Mouse (Mus musculus): ENCODE measurements around the gene Spint1. TPM values are rescaled to one million over a fixed set of nuclear protein-coding genes. Genes with fewer than 3 reads are reported as not detected.

Spint1 gene
- total and polyA plus RNA-seq, 3 experiments = not detected

- H3K79me2 ChIP-seq (replicated peaks; ENCODE audit: control insufficient read depth, extremely low read depth, insufficient read depth, poor library complexity, severe bottlenecking) = peaks cover 6% of the 10 kb centered on the region; the same call in 1 of the 2 replicates
- peak overlapping the region; percentile 95; the same call in 1 of the 2 replicates for H3K4me2 ChIP-seq (ENCODE audit: insufficient read depth, low read depth, poor library complexity, severe bottlenecking)
- peaks cover 26 to 47% of the 10 kb centered on the region in 2 experiments for H3K36me3 ChIP-seq (replicated peaks in 1 of 2; ENCODE audit: control insufficient read depth in 1 of 2, insufficient read depth in 1 of 2, low read length in 1 of 2)
- DNase-seq (ENCODE audit: extremely low read depth) = peak; percentile 51
- H3K27ac ChIP-seq (ENCODE audit: insufficient read depth, low read depth) = no peak overlapping the region
- no peaks in the 10 kb centered on the region for H3K27me3 ChIP-seq (replicated peaks)
- H3K4me1 ChIP-seq (ENCODE audit: control insufficient read depth in 1 of 2, insufficient read depth in 2 of 2) = peaks cover 0 to 17% of the 10 kb centered on the region in 2 experiments; a peak in 2 of 4 replicates
- peak overlapping the region; percentile 74 for H3K9ac ChIP-seq (ENCODE audit: insufficient read depth, low read depth)
- no peak for TF ChIP-seq MEF2A (IDR thresholded peaks at IDR 0.05; ENCODE audit: borderline replicate concordance, low read depth, low read length)
- TF ChIP-seq MYC (IDR thresholded peaks at IDR 0.05; ENCODE audit: low read depth, low read length) = 0 out of 2 replicates have a peak, but pooled peaks have one; percentile 14
- no peak for TF ChIP-seq EP300 (IDR thresholded peaks at IDR 0.05; ENCODE audit: low read length)
- TF ChIP-seq MXI1 (IDR thresholded peaks at IDR 0.05; ENCODE audit: low read depth, low read length) = peak; percentile 12; the same call in 1 of the 2 replicates
- TF ChIP-seq ELF1 (IDR thresholded peaks at IDR 0.05; ENCODE audit: low read depth, low read length) = peak; percentile 67
- no peaks in the 10 kb centered on the region for H3K9me3 ChIP-seq (replicated peaks; ENCODE audit: low read length)
- H3K4me3 ChIP-seq (replicated peaks in 1 of 3; ENCODE audit: low read depth in 2 of 3, low read length in 2 of 3, poor library complexity in 1 of 3) = peak overlapping the region; percentile 83 to 94 (median 90)
- dilution Hi-C loops (cut with MboI; ENCODE audit: extremely low pct_ligation_motif_present, extremely low pct_unique_long_range_greater_than_20kb, low sequenced_read_pairs) = no loop called here
- in situ Hi-C loops (cut with MboI; ENCODE audit: low pct_ligation_motif_present, low pct_unique_long_range_greater_than_20kb, low sequenced_read_pairs) = no loop called here
Measured at GRCm38 (mm10) chr2:119209176-119209507, 28.0 kb upstream of the Spint1 start.

- in situ Hi-C loops (cut with MboI; ENCODE audit: low pct_ligation_motif_present, low pct_unique_long_range_greater_than_20kb, low sequenced_read_pairs) = no loop called here
- Histone ChIP-seq H3K4me3 (replicated peaks in 1 of 3; ENCODE audit: low read depth in 2 of 3, low read length in 2 of 3, poor library complexity in 1 of 3) (no peak within 1 kb of the TSS), H3K27me3 (replicated peaks) (no peaks in the 10 kb centered on the region), H3K79me2 (replicated peaks; ENCODE audit: control insufficient read depth, extremely low read depth, insufficient read depth, poor library complexity, severe bottlenecking) (no peaks in the 10 kb centered on the region), H3K27ac (ENCODE audit: insufficient read depth, low read depth) (no peak within 1 kb of the TSS), H3K4me1 (ENCODE audit: control insufficient read depth in 1 of 2, insufficient read depth in 2 of 2) (no peaks in the 10 kb centered on the region; a peak in 1 of 4 replicates), H3K36me3 (replicated peaks in 1 of 2; ENCODE audit: control insufficient read depth in 1 of 2, insufficient read depth in 1 of 2, low read length in 1 of 2) (no peaks in the 10 kb centered on the region), H3K9ac (ENCODE audit: insufficient read depth, low read depth) (no peak within 1 kb of the TSS), H3K9me3 (replicated peaks; ENCODE audit: low read length) (no peaks in the 10 kb centered on the region), H3K4me2 (ENCODE audit: insufficient read depth, low read depth, poor library complexity, severe bottlenecking) (no peak within 1 kb of the TSS)
- TF ChIP-seq MEF2A (IDR thresholded peaks at IDR 0.05; ENCODE audit: borderline replicate concordance, low read depth, low read length) (no peak), ZKSCAN1 (IDR thresholded peaks at IDR 0.05; ENCODE audit: borderline replicate concordance, low read depth, low read length) (no peak), ZMIZ1 (IDR thresholded peaks at IDR 0.05; ENCODE audit: low read depth, low read length) (no peak), HCFC1 (IDR thresholded peaks at IDR 0.05; ENCODE audit: low read depth, low read length) (no peak), EP300 (IDR thresholded peaks at IDR 0.05; ENCODE audit: low read length) (no peak), ELF1 (IDR thresholded peaks at IDR 0.05; ENCODE audit: low read depth, low read length) (no peak), USF1 (IDR thresholded peaks at IDR 0.05; ENCODE audit: low read depth, low read length) (no peak), USF2 (conservative IDR thresholded peaks at IDR 0.05; ENCODE audit: low read depth, low read length) (no peak), PAX5 (IDR thresholded peaks at IDR 0.05; ENCODE audit: low read length) (no peak), MXI1 (IDR thresholded peaks at IDR 0.05; ENCODE audit: low read depth, low read length) (no peak), ETS1 (conservative IDR thresholded peaks at IDR 0.05; ENCODE audit: low read depth, low read length) (no peak), TBP (conservative IDR thresholded peaks at IDR 0.05; ENCODE audit: low read depth, low read length) (no peak), JUN (IDR thresholded peaks at IDR 0.05; ENCODE audit: insufficient read depth, low read depth, low read length) (no peak), E2F4 (IDR thresholded peaks at IDR 0.05; ENCODE audit: insufficient replicate concordance, low read depth, low read length) (no peak), ZC3H11A (IDR thresholded peaks at IDR 0.05; ENCODE audit: low read depth, low read length) (no peak), TCF12 (IDR thresholded peaks at IDR 0.05; ENCODE audit: low read depth, low read length) (no peak), ZNF384 (IDR thresholded peaks at IDR 0.05; ENCODE audit: low read depth, low read length) (no peak)
- no peak for DNase-seq (ENCODE audit: extremely low read depth)
- dilution Hi-C loops (cut with MboI; ENCODE audit: extremely low pct_ligation_motif_present, extremely low pct_unique_long_range_greater_than_20kb, low sequenced_read_pairs) = no loop called here
Measured at GRCm38 (mm10) chr2:119229775-119230704, 7.1 kb upstream of the Spint1 start, which contains the start of gene Ppp1r14d. Ppp1r14d (minus strand) TSS chr2:119229906.

Data from CH12.LX (cell line).